Mouse (Mus musculus) neural tube, embryonic 13.5 days (tissue): ENCODE results near the gene Igsf23. TPM values are rescaled to one million over a fixed set of nuclear protein-coding genes. Genes with fewer than 3 reads are reported as not detected.
"Not testable (repeated sequence)": the region's sequence is repeated elsewhere in the genome, so short reads cannot be mapped to it uniquely, and the experiment has no call there.

Experiments
- ATAC-seq: fragments of 200-750 bp; cut with Nextera tagmentation; 2 replicates; pipeline ENCODE4 v1.8.0; 2017; ENCODE audit warnings: low read depth, mild to moderate bottlenecking, moderate TSS enrichment, moderate library complexity
- H3K27ac ChIP-seq: fragments of 300-500 bp; sonication (generic); replicated peaks from 2 replicates; pipeline ENCODE4 v1.5.1; 2015; ENCODE audit warnings: moderate library complexity, mild to moderate bottlenecking, inconsistent platforms
- H3K27me3 ChIP-seq: fragments of 300-500 bp; sonication (generic); 2 replicates; pipeline ENCODE4 v1.6.1; 2015; ENCODE audit warnings: mild to moderate bottlenecking, inconsistent platforms
- H3K36me3 ChIP-seq: fragments of 300-500 bp; sonication (generic); 2 replicates; pipeline ENCODE4 v1.6.1; 2015; ENCODE audit warnings: mild to moderate bottlenecking, inconsistent platforms
- H3K4me1 ChIP-seq: fragments of 300-500 bp; sonication (generic); replicated peaks from 2 replicates; pipeline ENCODE4 v1.6.1; 2015; ENCODE audit warnings: inconsistent platforms
- H3K4me2 ChIP-seq: fragments of 300-500 bp; sonication (generic); 2 replicates; pipeline ENCODE4 v1.6.1; 2015; ENCODE audit warnings: inconsistent platforms, mild to moderate bottlenecking, moderate library complexity
- H3K4me3 ChIP-seq: fragments of 300-500 bp; sonication (generic); 2 replicates; pipeline ENCODE4 v1.5.1; 2015; ENCODE audit warnings: mild to moderate bottlenecking, inconsistent platforms
- H3K9ac ChIP-seq: fragments of 300-500 bp; sonication (generic); 2 replicates; pipeline ENCODE4 v1.6.1; 2015; ENCODE audit warnings: moderate library complexity, mild to moderate bottlenecking, inconsistent platforms
- H3K9me3 ChIP-seq: fragments of 300-500 bp; sonication (generic); 2 replicates; pipeline ENCODE4 v1.6.1; 2016; ENCODE audit warnings: inconsistent platforms
- WGBS: fragments of 180-500 bp; shearing (Covaris S2); methylation state at CpG from one replicate; pipeline ENCODE4 v1.1.7; 2015; 5-methylcytosine and 5-hydroxymethylcytosine counted together
- polyA plus RNA-seq: library from polyadenylated mRNA; unstranded; fragments of >200 nt; fragmentation: Nextera tagmentation; extraction: Ambion mirVana; gene quantifications from 2 replicates; pipeline ENCODE4 v1.2.1, GENCODE M21; 2015

The Igsf23 gene
- polyA plus RNA-seq, 1 experiment from 2014 or later: not detected

DNA sequence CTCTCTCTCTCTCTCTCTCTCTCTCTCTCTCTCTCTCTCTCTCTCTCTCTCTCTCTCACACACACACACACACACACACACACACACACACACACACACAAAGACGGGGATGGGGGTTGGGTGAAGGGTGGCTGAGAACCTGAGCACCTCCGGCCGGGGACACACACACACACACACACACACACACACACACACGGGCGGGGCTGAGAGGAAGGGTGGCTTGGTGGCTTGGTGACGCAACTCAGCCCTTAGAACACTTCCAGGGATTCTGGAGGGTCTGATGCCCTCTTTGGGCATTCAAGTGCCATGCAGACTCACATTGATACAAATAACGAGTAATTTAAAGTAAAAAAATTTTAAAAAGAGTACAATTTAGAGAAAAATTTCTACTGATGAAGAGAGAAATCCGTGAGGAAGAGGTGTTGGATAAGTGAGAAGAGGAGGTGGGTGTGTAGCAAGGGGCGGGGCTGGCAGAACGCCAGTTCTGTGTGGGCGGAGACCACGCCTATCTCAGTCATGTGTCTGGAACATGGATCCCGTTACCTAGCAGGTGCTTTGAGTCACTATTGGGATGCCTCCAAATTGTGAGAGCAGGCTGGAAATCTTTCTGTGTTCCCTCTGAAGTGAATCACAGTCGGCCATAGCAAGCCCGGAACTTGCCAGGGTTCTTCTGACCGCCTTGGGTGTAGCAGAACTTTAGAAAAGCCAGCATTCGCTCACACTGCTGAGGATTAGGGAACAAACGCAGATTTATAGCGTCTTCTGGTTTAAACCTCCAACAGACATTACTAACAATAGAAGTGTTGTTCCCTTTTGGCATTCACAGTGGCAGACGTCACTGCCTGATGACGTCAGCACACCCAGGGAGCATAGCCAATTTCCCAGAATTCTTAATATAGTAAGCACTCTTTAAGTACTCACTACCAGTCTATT, 17.4 kb downstream of the Igsf23 start:
- H3K4me1 ChIP-seq: 0 out of 2 replicates have a peak, but pooled peaks cover 7% of the 10 kb centered on the region
- ATAC-seq: peak; percentile 76
- H3K4me2 ChIP-seq: peak overlapping the region; percentile 55
- peak overlapping the region; percentile 28 for H3K4me3 ChIP-seq
- H3K27me3 ChIP-seq: 0 out of 2 replicates have a peak, but pooled peaks cover 3% of the 10 kb centered on the region
- H3K36me3 ChIP-seq: no peaks in the 10 kb centered on the region
- H3K9me3 ChIP-seq: no peaks in the 10 kb centered on the region
- 22% methylated on average over 20 of the region's 21 CpGs for WGBS
- peak overlapping the region; percentile 52; the same call in 1 of the 2 replicates for H3K9ac ChIP-seq
- H3K27ac ChIP-seq: peak overlapping the region; percentile 52; the same call in 1 of the 2 replicates

DNA sequence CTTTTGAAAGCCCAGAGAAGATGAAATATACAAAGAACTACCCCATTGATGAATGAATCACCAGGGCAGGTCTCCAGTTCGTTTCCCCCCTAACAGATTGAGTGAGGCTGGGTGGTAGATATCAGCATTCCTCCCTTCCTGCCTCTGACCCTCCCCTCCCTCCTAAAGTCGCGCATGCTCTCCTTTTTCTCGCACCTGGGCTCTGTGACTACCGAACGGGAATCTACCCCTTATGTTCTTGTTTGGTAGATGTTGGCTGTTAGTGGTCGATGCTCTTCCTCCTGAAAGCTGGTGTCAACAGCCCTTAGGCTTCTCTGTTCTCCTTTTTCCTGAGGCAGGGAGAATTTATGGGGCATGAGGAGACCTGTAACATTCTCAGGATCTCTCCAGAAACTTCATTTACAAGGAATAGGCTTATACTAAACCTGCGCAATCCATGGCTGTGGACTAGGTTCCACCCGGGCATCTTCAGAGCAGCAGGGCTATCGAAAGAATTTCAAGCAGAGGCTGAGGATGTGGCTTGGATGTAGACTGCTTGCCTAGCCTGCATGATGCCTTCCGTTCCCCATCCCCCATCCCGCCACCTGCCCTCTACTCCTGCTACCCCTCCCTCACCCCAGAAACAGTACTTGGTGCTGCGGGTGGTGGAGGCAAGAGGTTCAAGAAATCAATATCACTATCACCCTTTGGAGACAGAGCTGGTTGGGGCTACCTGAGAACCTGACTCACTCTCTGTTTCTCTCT, 18.3 kb downstream of the Igsf23 start:
- peak overlapping the region; percentile 55 for H3K4me2 ChIP-seq
- no peak overlapping the region for H3K4me3 ChIP-seq
- 0 out of 2 replicates have a peak, but pooled peaks cover 3% of the 10 kb centered on the region for H3K27me3 ChIP-seq
- no peaks in the 10 kb centered on the region for H3K9me3 ChIP-seq
- no peaks in the 10 kb centered on the region for H3K36me3 ChIP-seq
- no peak overlapping the region for H3K27ac ChIP-seq
- H3K9ac ChIP-seq: peak overlapping the region; percentile 52; the same call in 1 of the 2 replicates
- ATAC-seq: peak; percentile 57; the same call in 1 of the 2 replicates
- 25% methylated on average over 13 of the region's 13 CpGs for WGBS
- 0 out of 2 replicates have a peak, but pooled peaks cover 7% of the 10 kb centered on the region for H3K4me1 ChIP-seq

DNA sequence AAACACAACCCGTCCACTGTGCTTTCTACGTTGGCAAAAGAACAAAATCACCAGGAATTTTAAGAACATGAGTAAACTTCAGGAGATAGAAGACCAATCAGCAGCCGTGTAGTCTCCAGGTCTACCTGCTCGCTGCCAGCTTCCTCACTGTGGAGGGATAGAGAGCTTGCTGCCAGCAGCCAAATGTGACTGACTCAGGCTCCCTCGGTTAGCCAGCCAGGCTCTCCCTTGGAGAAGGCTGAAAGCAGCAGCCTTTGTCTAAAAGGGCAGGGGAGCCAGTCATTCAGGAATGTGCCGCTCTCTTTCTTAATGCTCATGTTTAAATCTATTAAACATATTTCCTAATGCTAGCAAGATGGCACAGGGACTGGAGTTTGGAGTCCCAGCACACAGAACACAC, 20.1 kb downstream of the Igsf23 start:
- ATAC-seq, H3K9ac ChIP-seq, H3K9me3 ChIP-seq, H3K4me1 ChIP-seq, H3K4me2 ChIP-seq, H3K27ac ChIP-seq, H3K36me3 ChIP-seq, H3K4me3 ChIP-seq, H3K27me3 ChIP-seq: not testable (repeated sequence)
- 82% methylated on average over 6 of the region's 6 CpGs for WGBS

DNA sequence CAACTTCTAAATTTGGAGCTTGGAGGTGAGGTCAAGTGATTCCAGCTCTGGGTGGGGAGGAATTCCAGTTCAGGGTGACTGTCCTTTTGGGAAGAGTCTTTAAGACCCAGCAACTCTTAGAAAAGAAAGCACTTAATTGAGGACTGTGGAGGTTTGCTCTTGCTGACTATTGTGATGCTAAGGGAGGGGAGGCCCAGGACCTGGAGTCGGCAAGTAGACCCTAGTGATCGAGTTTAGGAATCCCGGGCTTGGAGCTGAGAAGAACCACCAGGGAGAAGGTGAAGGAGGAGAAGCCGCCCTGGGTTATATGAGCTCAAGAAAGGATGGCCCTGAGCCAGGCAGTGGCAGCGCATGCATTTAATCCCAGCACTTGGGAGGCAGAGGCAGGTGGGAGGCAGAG, 22.1 kb downstream of the Igsf23 start:
- WGBS: 55% methylated on average over 5 of the region's 5 CpGs
- no peak for ATAC-seq
- peaks cover 7% of the 10 kb centered on the region; the same call in 1 of the 2 replicates for H3K4me1 ChIP-seq
- no peak overlapping the region for H3K9ac ChIP-seq
- H3K36me3 ChIP-seq: no peaks in the 10 kb centered on the region
- H3K9me3 ChIP-seq: no peaks in the 10 kb centered on the region
- 0 out of 2 replicates have a peak, but pooled peaks cover 3% of the 10 kb centered on the region for H3K27me3 ChIP-seq
- H3K4me2 ChIP-seq: no peak overlapping the region
- no peak overlapping the region for H3K4me3 ChIP-seq
- H3K27ac ChIP-seq: no peak overlapping the region

DNA sequence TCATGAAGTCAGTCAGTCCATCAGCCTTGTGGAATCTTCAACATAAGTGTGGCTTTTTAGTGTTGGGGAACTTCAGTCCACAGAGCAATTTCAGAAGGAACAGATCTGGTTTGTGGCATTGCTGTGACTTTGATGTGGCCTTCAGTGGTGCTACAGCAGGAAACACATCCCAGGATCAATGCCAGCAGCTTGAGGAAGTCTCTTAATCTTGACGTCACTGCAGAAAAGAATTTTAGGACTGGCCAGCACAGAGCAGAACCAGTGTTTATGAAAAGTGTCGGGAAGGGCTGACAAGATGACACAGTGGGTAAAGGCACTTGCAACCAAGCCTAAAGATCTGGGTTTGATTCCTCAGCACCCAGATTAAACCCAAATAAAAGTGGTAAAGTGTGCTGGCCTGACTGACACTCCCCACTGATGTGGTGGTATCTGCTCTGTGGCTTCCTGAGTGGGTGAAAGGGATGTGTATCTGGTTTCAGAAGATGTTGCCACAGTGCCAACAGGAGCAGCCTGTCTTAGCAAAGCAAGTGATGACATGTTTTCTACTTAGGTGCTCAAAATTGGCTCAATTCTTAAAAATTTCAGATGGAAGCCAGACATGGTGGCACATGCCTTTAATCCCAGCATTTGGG, 23.6 kb downstream of the Igsf23 start:
- H3K9ac ChIP-seq: no peak overlapping the region
- no peaks in the 10 kb centered on the region; the same call in 1 of the 2 replicates for H3K4me1 ChIP-seq
- no peak overlapping the region for H3K4me3 ChIP-seq
- H3K27me3 ChIP-seq: 0 out of 2 replicates have a peak, but pooled peaks cover 3% of the 10 kb centered on the region
- ATAC-seq: no peak
- WGBS: 79% methylated on average over 2 of the region's 2 CpGs
- no peak overlapping the region for H3K4me2 ChIP-seq
- no peaks in the 10 kb centered on the region for H3K36me3 ChIP-seq
- H3K27ac ChIP-seq: no peak overlapping the region
- no peaks in the 10 kb centered on the region for H3K9me3 ChIP-seq

DNA sequence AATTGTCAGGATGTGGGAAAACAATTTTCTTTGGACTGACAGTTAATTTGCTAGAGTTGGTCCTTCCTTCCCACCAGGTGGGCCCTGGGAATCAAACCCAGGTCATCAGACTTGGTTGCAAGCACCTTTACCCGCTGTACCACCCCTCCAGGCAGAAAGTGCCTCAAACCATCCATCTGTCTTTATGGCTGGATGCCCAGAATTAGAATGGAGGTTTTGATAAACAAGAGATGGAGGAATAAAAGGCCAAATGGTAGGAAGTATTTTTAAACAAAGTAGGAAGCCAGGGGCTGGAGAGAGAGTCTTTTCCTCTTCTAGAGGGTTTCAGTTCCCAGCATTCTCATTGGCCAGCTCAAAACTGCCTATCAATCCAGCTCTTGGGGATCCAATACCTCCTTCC, 25.2 kb downstream of the Igsf23 start:
- Histone ChIP-seq H3K27ac (no peak overlapping the region), H3K9me3 (no peaks in the 10 kb centered on the region), H3K4me1 (peaks cover 6% of the 10 kb centered on the region), H3K36me3 (no peaks in the 10 kb centered on the region), H3K9ac (no peak overlapping the region), H3K4me2 (no peak overlapping the region), H3K4me3 (no peak overlapping the region), H3K27me3 (no peaks in the 10 kb centered on the region)
- no peak for ATAC-seq
- 52% methylated on average over 1 of the region's 1 CpGs for WGBS

DNA sequence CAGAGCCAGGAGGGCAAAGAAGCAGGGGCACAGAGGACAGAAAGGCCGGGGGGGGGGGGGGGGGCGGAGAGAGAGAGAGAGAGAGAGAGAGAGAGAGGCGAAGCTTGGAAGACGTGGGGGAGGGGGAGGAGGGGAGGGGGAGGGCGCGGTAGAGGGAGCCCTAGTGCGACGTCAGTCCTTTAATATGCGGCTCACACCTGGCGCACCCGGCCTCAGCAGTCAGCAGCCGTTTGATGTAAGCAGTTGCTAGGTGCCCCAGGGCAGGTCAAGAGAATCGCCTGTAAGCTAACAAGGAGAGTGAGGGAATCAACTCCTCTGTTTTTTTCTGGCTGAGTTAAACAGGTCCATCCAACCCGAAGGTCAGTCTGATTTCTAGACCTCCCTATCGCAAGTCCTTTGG, 26.8 kb downstream of the Igsf23 start:
- Histone ChIP-seq H3K27ac (no peak overlapping the region), H3K36me3 (no peaks in the 10 kb centered on the region), H3K9ac (no peak overlapping the region), H3K27me3 (no peaks in the 10 kb centered on the region), H3K4me1 (peaks cover 13% of the 10 kb centered on the region), H3K4me2 (no peak overlapping the region), H3K4me3 (no peak overlapping the region), H3K9me3 (no peaks in the 10 kb centered on the region)
- 11% methylated on average over 11 of the region's 15 CpGs for WGBS
- no peak for ATAC-seq

DNA sequence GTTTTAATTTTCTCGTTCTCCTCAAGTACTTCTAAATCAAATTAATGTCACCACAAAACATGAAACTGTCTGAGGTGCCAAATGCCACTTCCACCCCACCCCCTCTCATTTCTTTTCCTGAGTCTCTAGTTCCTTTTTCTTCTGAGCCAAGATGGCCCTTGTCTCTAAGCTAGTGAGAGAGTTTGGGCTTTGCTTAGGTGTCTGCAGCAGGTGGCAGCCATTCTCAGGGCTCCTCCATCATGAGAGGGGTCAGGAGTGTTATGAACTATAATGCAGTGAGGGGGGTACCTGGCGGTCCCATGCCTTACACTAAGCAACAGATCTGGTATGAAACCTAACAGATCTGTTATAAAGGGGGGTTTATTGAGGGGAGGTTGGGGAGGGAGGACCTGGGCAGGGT, 27.2 kb downstream of the Igsf23 start:
- Histone ChIP-seq H3K36me3 (no peaks in the 10 kb centered on the region), H3K27me3 (no peaks in the 10 kb centered on the region), H3K4me3 (no peak overlapping the region), H3K4me1 (peaks cover 13% of the 10 kb centered on the region), H3K9ac (no peak overlapping the region), H3K4me2 (no peak overlapping the region), H3K9me3 (no peaks in the 10 kb centered on the region), H3K27ac (no peak overlapping the region)
- ATAC-seq: no peak
- WGBS: 41% methylated on average over 2 of the region's 2 CpGs

DNA sequence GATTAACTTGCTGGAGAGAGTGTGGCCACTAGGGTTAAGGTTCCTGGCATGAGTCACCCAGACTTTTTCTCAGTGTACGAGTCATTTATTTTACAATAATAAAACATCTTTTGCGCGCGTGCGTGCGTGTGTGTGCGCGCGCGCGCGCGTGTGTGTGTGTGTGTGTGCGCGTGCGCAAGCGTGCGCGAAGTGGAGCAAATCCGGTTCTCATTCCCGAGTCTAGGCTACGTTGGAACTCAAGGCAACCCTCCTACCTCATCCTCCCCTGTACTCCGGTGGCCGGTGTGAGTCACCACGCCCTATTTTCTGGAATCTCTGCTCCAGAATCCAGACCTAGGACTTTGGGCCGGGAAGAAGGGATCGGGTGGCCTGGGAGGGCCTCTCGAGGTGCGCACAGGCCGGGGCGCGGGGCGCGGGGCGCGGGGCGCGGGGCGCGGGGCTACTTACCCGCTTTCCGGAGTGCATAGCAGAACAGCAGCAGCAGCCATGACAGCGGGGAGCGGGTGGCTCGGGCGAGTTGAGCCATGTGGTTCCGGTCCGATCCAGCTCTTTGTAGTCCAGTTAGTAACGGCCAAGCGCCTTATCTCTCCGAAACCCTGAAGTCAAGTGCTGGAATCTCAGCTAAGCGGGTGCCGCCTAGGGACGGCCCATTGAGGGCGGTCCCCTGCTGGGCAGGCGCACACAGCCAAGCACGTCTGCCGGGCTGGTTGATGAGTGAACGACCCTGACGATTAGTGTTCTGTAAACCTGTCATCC, 29.9 kb downstream of the Igsf23 start, which contains the start of gene Pvr:
Pvr (minus strand) TSS at position 655 of the 756 bp plus-strand sequence.
- Histone ChIP-seq H3K27ac (peak within 1 kb of the TSS; percentile 86), H3K4me3 (peak within 1 kb of the TSS; percentile 72), H3K36me3 (peaks cover 9% of the 10 kb centered on the region), H3K9me3 (no peaks in the 10 kb centered on the region), H3K27me3 (no peaks in the 10 kb centered on the region), H3K9ac (peak within 1 kb of the TSS; percentile 87), H3K4me2 (peak within 1 kb of the TSS; percentile 62), H3K4me1 (peaks cover 13% of the 10 kb centered on the region)
- peak; percentile 90 for ATAC-seq
- 1% methylated on average over 60 of the region's 60 CpGs for WGBS

DNA sequence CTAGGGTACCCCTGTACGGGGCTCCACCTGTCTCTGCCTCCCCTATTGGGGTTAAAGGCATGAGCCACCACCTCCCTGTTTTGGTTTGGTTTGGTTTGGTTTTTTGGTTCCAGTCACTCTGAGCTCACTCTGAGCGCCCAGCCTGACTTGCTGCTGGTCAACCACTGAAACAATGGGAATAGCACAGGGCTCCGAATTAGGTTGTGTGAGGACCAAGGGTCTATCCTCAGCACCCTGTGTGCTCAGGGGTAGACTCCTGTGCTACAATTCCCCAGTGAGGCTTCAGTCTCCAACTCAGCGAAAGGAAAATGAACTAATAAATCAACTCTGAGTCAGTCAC, 30.4 kb downstream of the Igsf23 start:
- H3K4me2 ChIP-seq: peak overlapping the region; percentile 62
- ATAC-seq: peak; percentile 58
- WGBS: 37% methylated on average over 4 of the region's 4 CpGs
- H3K27me3 ChIP-seq: no peaks in the 10 kb centered on the region
- H3K27ac ChIP-seq: peak overlapping the region; percentile 86; the same call in 1 of the 2 replicates
- peak overlapping the region; percentile 87 for H3K9ac ChIP-seq
- H3K9me3 ChIP-seq: no peaks in the 10 kb centered on the region
- H3K4me3 ChIP-seq: peak overlapping the region; percentile 72
- H3K36me3 ChIP-seq: peaks cover 9% of the 10 kb centered on the region
- H3K4me1 ChIP-seq: peaks cover 13% of the 10 kb centered on the region

DNA sequence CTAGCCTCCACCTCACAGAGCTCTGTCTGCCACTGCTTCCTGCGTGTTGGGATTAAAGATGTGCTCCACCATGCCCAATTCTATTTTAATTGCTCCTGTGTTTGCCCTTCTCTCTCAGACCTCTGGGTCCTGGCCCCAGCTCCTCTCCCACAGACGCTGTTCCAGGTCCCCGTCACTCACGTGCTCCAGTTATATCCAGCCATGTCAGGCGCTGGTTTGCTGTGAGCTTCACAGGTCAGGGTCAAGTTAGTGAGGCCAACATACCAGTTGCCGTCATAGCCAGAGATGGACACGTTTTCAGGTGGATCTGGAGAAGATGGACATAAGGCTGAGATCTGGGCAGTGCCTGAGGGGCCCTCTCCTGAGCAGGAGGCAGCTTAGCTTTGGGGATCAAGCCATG, 36.0 kb downstream of the Igsf23 start:
- Histone ChIP-seq H3K27me3 (no peaks in the 10 kb centered on the region), H3K4me2 (no peak overlapping the region), H3K27ac (no peak overlapping the region), H3K4me3 (no peak overlapping the region), H3K4me1 (no peaks in the 10 kb centered on the region), H3K9ac (no peak overlapping the region), H3K9me3 (no peaks in the 10 kb centered on the region), H3K36me3 (peaks cover 16% of the 10 kb centered on the region)
- no peak for ATAC-seq
- WGBS: 94% methylated on average over 7 of the region's 7 CpGs
